Mouse (Mus musculus): ENCODE data around the gene A3galt2. TPM values are rescaled to one million over a fixed set of nuclear protein-coding genes. Genes with fewer than 3 reads are reported as not detected.

A3galt2 gene
- under 1 TPM in 1 of 2 experiments, not detected in 1; 0.12 TPM for polyA plus RNA-seq (2017; shearing (Covaris generic))

DNA sequence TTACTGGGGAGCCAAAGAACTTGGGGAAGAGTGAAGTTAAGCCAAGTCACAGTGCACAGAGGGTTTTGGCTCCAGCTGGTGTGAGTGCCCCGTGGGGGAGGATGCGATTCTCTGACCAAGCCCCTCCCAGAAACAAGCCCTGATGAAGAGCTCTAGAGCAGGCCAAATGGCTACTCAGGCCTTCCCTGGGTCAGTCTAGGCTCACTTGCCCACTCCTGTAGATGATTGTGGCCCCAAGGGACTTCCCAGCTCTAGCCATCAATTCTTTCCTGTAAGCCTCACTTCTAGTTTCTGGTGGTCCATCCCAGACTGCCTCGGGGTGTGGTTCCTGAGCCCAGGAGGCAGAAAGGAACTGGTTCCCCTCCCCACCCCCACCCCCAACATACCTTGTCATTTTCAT is at the start of gene A3galt2:
Gene A3galt2 (plus strand): TSS at position 301 of the 400 bp plus-strand sequence.

DNA sequence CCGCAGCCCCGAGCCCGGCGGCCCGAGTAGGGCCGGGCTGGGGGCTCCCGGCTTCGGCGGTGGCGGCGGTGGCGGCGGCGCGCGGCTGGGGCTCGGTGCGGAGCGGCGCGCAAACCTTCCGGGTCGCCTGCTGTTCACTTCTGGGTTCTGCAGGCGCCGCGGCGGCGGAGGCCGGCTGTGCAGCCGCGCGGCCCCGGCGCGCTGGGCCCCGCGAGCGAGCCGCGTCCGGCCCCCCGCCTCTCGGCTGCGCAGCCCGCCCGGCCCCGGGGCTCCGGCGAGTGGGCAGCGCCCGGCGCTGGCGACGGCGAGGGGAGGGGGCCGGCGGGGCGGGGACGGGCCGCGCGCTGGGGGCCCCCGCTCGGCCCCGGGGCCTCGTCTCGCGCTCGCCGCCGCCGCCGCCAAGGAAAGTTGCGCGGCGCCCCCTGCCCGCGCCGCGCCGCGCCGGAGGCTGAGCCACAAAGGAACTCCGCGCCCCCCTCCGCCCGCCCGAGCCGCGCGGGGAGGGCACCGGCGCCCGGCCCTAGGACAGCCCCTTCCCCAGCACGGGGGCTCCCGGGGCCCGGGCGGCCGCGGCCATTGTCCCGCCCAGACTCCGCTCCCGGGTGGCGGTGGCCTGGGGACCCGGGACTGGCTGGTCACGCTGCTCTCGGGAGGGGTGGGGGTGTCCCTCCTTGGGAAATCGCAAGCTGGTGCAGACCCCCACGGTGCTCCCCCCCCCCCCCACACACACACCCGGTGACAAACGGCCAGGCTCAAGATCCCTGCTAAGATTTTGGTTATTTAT is 51.1 kb downstream of the A3galt2 start, which contains the start of gene Zfp362:
Gene Zfp362 (minus strand): TSS at position 3 of the 784 bp plus-strand sequence.

Other genes starting within 250 kb of the A3galt2 start
- 10 to 100 TPM in 1 of 2 experiments, 1 to 10 TPM in 1; 8.7 to 12.1 TPM for gene Zscan20, start 145.3 kb upstream of the A3galt2 start, polyA plus RNA-seq (2017; shearing (Covaris generic))
- gene Tlr12, start 136.7 kb upstream of the A3galt2 start, polyA plus RNA-seq (2017; shearing (Covaris generic)): 1 to 10 TPM; 1.3 to 2.0 TPM
- 100 to 1,000 TPM; 117 to 139 TPM for gene Phc2, start 100.7 kb upstream of the A3galt2 start, polyA plus RNA-seq (2017; shearing (Covaris generic))
- gene Zfp362, start 50.7 kb downstream of the A3galt2 start, polyA plus RNA-seq (2017; shearing (Covaris generic)): 10 to 100 TPM; 26.1 to 37.5 TPM
- gene Trim62, start 128.2 kb downstream of the A3galt2 start, polyA plus RNA-seq (2017; shearing (Covaris generic)): 10 to 100 TPM; 13.5 to 14.1 TPM
- 1 to 10 TPM in 1 of 2 experiments, under 1 TPM in 1; 0.53 to 2.3 TPM for gene Azin2, start 207.1 kb downstream of the A3galt2 start, polyA plus RNA-seq (2017; shearing (Covaris generic))
- gene Ak2, start 236.6 kb downstream of the A3galt2 start, polyA plus RNA-seq (2017; shearing (Covaris generic)): 100 to 1,000 TPM; 130 to 159 TPM

Data from inflammation-experienced regulatory T-cells (primary cell).